Mouse (Mus musculus): ENCODE measurements around the gene Atp9a. TPM values are rescaled to one million over a fixed set of nuclear protein-coding genes. Genes with fewer than 3 reads are reported as not detected.

The Atp9a gene
- total and polyA plus RNA-seq, 3 experiments: not detected

DNA sequence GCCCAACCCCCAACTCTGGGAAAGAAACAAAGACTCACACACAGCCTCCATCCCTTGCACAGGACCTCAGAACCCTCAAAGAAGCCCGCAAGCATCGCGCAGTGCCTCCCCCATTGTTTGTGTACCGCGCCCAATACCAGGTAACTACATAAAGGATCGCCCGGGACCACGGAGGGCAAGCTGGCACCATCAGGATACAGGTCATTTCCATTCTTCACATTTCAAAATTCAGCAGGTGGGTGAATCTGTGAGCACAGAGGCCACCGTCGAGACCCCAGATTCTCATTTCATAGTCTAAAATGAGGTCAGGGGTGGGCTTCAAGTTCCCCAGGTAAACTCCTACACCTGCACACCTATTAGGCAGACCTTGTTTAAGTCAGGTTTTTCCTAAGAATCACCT is 1.7 kb downstream of the Atp9a start:
- Histone ChIP-seq H3K27ac (ENCODE audit: control insufficient read depth, low read depth, low read length) (no peak overlapping the region), H3K27me3 (ENCODE audit: control insufficient read depth in 1 of 2, insufficient read depth in 2 of 2, low read length in 2 of 2) (no peaks in the 10 kb centered on the region), H3K4me3 (ENCODE audit: control insufficient read depth in 1 of 2, insufficient read depth in 1 of 2, low read depth in 2 of 2, low read length in 2 of 2) (no peak overlapping the region), H3K9me3 (replicated peaks; ENCODE audit: insufficient read depth, low read length) (no peaks in the 10 kb centered on the region), H3K4me1 (ENCODE audit: control insufficient read depth in 1 of 2, insufficient read depth in 2 of 2, low read length in 2 of 2) (no peaks in the 10 kb centered on the region), H3K36me3 (ENCODE audit: control insufficient read depth in 1 of 2, insufficient read depth in 2 of 2, low read length in 2 of 2) (no peaks in the 10 kb centered on the region), H3K79me2 (ENCODE audit: control insufficient read depth, insufficient read depth, low read length, poor library complexity) (no peaks in the 10 kb centered on the region), H3K9ac (ENCODE audit: control insufficient read depth, low read depth, low read length, poor library complexity, severe bottlenecking) (no peak overlapping the region)
- TF ChIP-seq MAFK (IDR thresholded peaks at IDR 0.05; ENCODE audit: borderline replicate concordance, low read depth, low read length) (no peak), EP300 (IDR thresholded peaks at IDR 0.05; ENCODE audit: low read depth in 1 of 2, low read length in 2 of 2) (no peak), CHD2 (IDR thresholded peaks at IDR 0.05; ENCODE audit: low read length) (no peak), POLR2AphosphoS5 (IDR thresholded peaks at IDR 0.05; ENCODE audit: borderline replicate concordance, low read depth, low read length) (no peak), ZMIZ1 (IDR thresholded peaks at IDR 0.05; ENCODE audit: low read depth, low read length) (no peak), NELFE (IDR thresholded peaks at IDR 0.05; ENCODE audit: low read depth, low read length) (no peak), GABPA (IDR thresholded peaks at IDR 0.05; ENCODE audit: low read depth, low read length) (no peak), CHD1 (IDR thresholded peaks at IDR 0.05; ENCODE audit: low read depth, low read length) (no peak), MYC (IDR thresholded peaks at IDR 0.05; ENCODE audit: low read depth, low read length) (no peak), BHLHE40 (IDR thresholded peaks at IDR 0.05; ENCODE audit: borderline replicate concordance, low read depth, low read length) (no peak), HCFC1 (IDR thresholded peaks at IDR 0.05; ENCODE audit: low read depth, low read length) (no peak), POLR2A (IDR thresholded peaks at IDR 0.05; ENCODE audit: control insufficient read depth in 1 of 2, insufficient read depth in 1 of 2, low read depth in 1 of 2, low read length in 2 of 2, poor library complexity in 1 of 2) (no peak)
- DNase-seq (ENCODE audit: low read depth, low spot score): no peak

DNA sequence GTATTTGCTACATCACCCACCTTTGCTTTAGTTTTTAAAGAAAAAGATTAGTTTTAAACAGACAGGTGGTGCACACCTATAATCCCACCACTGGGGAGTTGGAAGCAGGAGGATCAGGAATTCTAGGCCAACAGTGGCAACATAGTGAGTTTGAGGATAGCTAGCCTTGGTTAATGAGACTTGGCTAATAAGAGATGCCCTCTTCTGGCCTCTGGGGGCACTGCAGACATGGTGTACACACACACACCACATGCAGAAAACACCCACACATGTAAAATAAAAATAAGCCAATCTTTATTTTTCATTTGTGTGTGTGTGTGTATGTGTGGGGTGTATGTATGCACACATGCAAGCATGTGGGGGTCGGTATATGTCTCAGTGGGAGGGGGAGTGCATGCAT is 3.4 kb downstream of the Atp9a start:
- H3K27me3 ChIP-seq (ENCODE audit: control insufficient read depth in 1 of 2, insufficient read depth in 2 of 2, low read length in 2 of 2): no peaks in the 10 kb centered on the region
- DNase-seq (ENCODE audit: low read depth, low spot score): no peak
- TF ChIP-seq POLR2A (IDR thresholded peaks at IDR 0.05; ENCODE audit: control insufficient read depth in 1 of 2, insufficient read depth in 1 of 2, low read depth in 1 of 2, low read length in 2 of 2, poor library complexity in 1 of 2) (no peak), ZKSCAN1 (IDR thresholded peaks at IDR 0.05; ENCODE audit: low read depth, low read length) (no peak), BHLHE40 (IDR thresholded peaks at IDR 0.05; ENCODE audit: borderline replicate concordance, low read depth, low read length) (no peak), UBTF (IDR thresholded peaks at IDR 0.05; ENCODE audit: borderline replicate concordance, insufficient read depth, low read depth, low read length) (no peak), USF1 (IDR thresholded peaks at IDR 0.05; ENCODE audit: low read depth, low read length) (no peak), JUND (IDR thresholded peaks at IDR 0.05; ENCODE audit: low read depth, low read length) (no peak), MXI1 (IDR thresholded peaks at IDR 0.05; ENCODE audit: low read depth, low read length) (no peak), TBP (IDR thresholded peaks at IDR 0.05; ENCODE audit: low read depth, low read length) (no peak), CHD1 (IDR thresholded peaks at IDR 0.05; ENCODE audit: low read depth, low read length) (no peak), CHD2 (IDR thresholded peaks at IDR 0.05; ENCODE audit: low read length) (no peak), MYC (IDR thresholded peaks at IDR 0.05; ENCODE audit: low read depth, low read length) (no peak), ZC3H11A (IDR thresholded peaks at IDR 0.05; ENCODE audit: low read depth, low read length) (no peak), CTCF (IDR thresholded peaks at IDR 0.05 in 2 of 3, conservative IDR thresholded peaks at IDR 0.05 in 1 of 3; ENCODE audit: control insufficient read depth in 1 of 3, insufficient read depth in 1 of 3, low read depth in 2 of 3, low read length in 3 of 3, poor library complexity in 1 of 3, severe bottlenecking in 1 of 3) (no peak; a peak in 1 of 6 replicates), E2F4 (IDR thresholded peaks at IDR 0.05; ENCODE audit: borderline replicate concordance, low read depth, low read length) (no peak), USF2 (IDR thresholded peaks at IDR 0.05; ENCODE audit: borderline replicate concordance in 1 of 2, insufficient read depth in 1 of 2, low read depth in 1 of 2, low read length in 2 of 2) (no peak), MAFK (IDR thresholded peaks at IDR 0.05; ENCODE audit: borderline replicate concordance, low read depth, low read length) (no peak)
- H3K9me3 ChIP-seq (replicated peaks; ENCODE audit: insufficient read depth, low read length): no peaks in the 10 kb centered on the region
- H3K79me2 ChIP-seq (ENCODE audit: control insufficient read depth, insufficient read depth, low read length, poor library complexity): no peaks in the 10 kb centered on the region
- no peak overlapping the region for H3K27ac ChIP-seq (ENCODE audit: control insufficient read depth, low read depth, low read length)
- H3K9ac ChIP-seq (ENCODE audit: control insufficient read depth, low read depth, low read length, poor library complexity, severe bottlenecking): no peak overlapping the region
- H3K36me3 ChIP-seq (ENCODE audit: control insufficient read depth in 1 of 2, insufficient read depth in 2 of 2, low read length in 2 of 2): no peaks in the 10 kb centered on the region
- no peaks in the 10 kb centered on the region for H3K4me1 ChIP-seq (ENCODE audit: control insufficient read depth in 1 of 2, insufficient read depth in 2 of 2, low read length in 2 of 2)
- H3K4me3 ChIP-seq (ENCODE audit: control insufficient read depth in 1 of 2, insufficient read depth in 1 of 2, low read depth in 2 of 2, low read length in 2 of 2): no peak overlapping the region

Data from MEL (cell line).